Mouse (Mus musculus) brain, embryonic 14.5 days (tissue): ENCODE data around the gene Zglp1.

Experiments used
- CTCF ChIP-seq: fragments of 200-500 bp; IDR thresholded peaks from 2 replicates; pipeline ENCODE4 v1.5.1; 2012; ENCODE audit warnings: inconsistent platforms, mild to moderate bottlenecking, moderate library complexity, borderline replicate concordance; ENCODE audit not compliant: insufficient read depth, insufficient read length; ENCODE audit errors: extremely low read depth
- POLR2A ChIP-seq: fragments of 200-500 bp; IDR thresholded peaks from 2 replicates; pipeline ENCODE4 v1.6.1; 2012; ENCODE audit warnings: mild to moderate bottlenecking, inconsistent platforms, borderline replicate concordance; ENCODE audit not compliant: poor library complexity, insufficient read depth, insufficient read length, severe bottlenecking; ENCODE audit errors: extremely low read depth

- TF ChIP-seq POLR2A: peak; percentile 50; the same call in 1 of the 2 replicates
- TF ChIP-seq CTCF: no peak
Measured at GRCm38 (mm10) chr9:21037481-21037891, 29.4 kb downstream of the Zglp1 start.
